20 mouse cellular contexts compared by ENCODE assay signal in the genomic region with DNA sequence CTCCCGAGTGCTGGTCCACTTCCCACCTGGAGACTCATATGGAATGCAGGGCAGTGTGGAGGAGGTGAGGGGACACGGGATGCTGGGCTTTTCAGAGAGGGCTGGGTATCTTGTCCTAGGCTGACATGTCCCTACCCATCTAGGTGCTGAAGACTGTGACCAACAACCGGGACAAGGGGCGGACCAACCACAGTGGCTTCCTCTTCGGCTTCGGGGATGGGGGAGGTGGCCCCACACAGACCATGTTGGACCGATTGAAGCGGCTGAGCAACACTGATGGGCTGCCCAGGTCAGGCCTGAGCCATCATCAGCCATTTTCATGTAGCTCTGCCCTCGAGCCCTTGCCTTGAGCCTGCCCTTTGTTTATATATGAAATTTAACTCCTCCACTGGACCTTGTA. TPM values are rescaled to one million over a fixed set of nuclear protein-coding genes. Genes with fewer than 3 reads are reported as not detected.
DNase-seq lines count a peak whose midpoint lies in the region; ATAC-seq lines count a peak whose summit lies in the region.
"Had no signal": no experiment of that assay in that cellular context is flagged by ENCODE, and none has a peak within 500 bp of the region (broad histone marks: within the 10 kb centered on the region; RNA-seq: fewer than 3 reads in every experiment).

No protein-coding gene starts in this region.

- no peak overlapping the region for H3K4me3 ChIP-seq in embryonic facial prominence, embryonic 13.5 days
- no peak overlapping the region for H3K4me3 ChIP-seq in embryonic facial prominence, embryonic 10.5 days
- H3K4me3 ChIP-seq in limb, embryonic 13.5 days: no peak overlapping the region
- H3K4me3 ChIP-seq in limb, embryonic 10.5 days: no peak overlapping the region
- H3K4me3 ChIP-seq: forebrain, embryonic 13.5 days; forebrain, embryonic 15.5 days had no signal

- DNase-seq in embryonic facial prominence, embryonic 10.5 days (ENCODE audit: low spot score): no peak
- peak; percentile 89 for DNase-seq in heart, adult 11 months
- no peak for DNase-seq in heart, postnatal 25 days (ENCODE audit: low spot score)
- DNase-seq in limb, embryonic 10.5 days (ENCODE audit: low spot score): no peak
- DNase-seq: adrenal gland, adult 8-10 months; B cell, adult 2 months; cerebellum, adult 11-12 months; cerebellum, adult 2 months; cerebellum, adult 9-10 months; cerebellum, postnatal 25 days; forebrain, postnatal 0 days had no signal

- no peak overlapping the region for H3K27ac ChIP-seq in embryonic facial prominence, embryonic 13.5 days
- H3K27ac ChIP-seq in embryonic facial prominence, embryonic 10.5 days (replicated peaks): no peak overlapping the region
- H3K27ac ChIP-seq in limb, embryonic 13.5 days: no peak overlapping the region
- H3K27ac ChIP-seq in limb, embryonic 10.5 days: no peak overlapping the region
- H3K27ac ChIP-seq: forebrain, embryonic 13.5 days; forebrain, embryonic 15.5 days had no signal

- WGBS in embryonic facial prominence, embryonic 13.5 days: 85% methylated on average over 9 of the region's 9 CpGs
- 91% methylated on average over 9 of the region's 9 CpGs for WGBS in embryonic facial prominence, embryonic 10.5 days
- 89% methylated on average over 9 of the region's 9 CpGs for WGBS in limb, embryonic 13.5 days
- WGBS in limb, embryonic 10.5 days: 90% methylated on average over 9 of the region's 9 CpGs

- intact Hi-C loops in heart, postnatal 25 days (cut with DNase I): no loop called here

- no peaks in the 10 kb centered on the region for H3K27me3 ChIP-seq in embryonic facial prominence, embryonic 13.5 days
- no peaks in the 10 kb centered on the region for H3K27me3 ChIP-seq in embryonic facial prominence, embryonic 10.5 days (replicated peaks; ENCODE audit: low read depth, poor library complexity, severe bottlenecking)
- H3K27me3 ChIP-seq in limb, embryonic 13.5 days: no peaks in the 10 kb centered on the region
- H3K27me3 ChIP-seq in limb, embryonic 10.5 days (ENCODE audit: low read depth, poor library complexity, severe bottlenecking): no peaks in the 10 kb centered on the region
- H3K27me3 ChIP-seq: CH12.LX; forebrain, embryonic 13.5 days; forebrain, embryonic 15.5 days; Patski had no signal

- H3K4me1 ChIP-seq in embryonic facial prominence, embryonic 13.5 days: no peaks in the 10 kb centered on the region
- no peaks in the 10 kb centered on the region for H3K4me1 ChIP-seq in embryonic facial prominence, embryonic 10.5 days
- no peaks in the 10 kb centered on the region for H3K4me1 ChIP-seq in limb, embryonic 13.5 days
- H3K4me1 ChIP-seq in limb, embryonic 10.5 days: no peaks in the 10 kb centered on the region
- H3K4me1 ChIP-seq: forebrain, embryonic 13.5 days; forebrain, embryonic 15.5 days had no signal

- 0 out of 2 replicates have a peak overlapping the region, but pooled peaks have one; percentile 23 for H3K9ac ChIP-seq in embryonic facial prominence, embryonic 13.5 days
- 0 out of 2 replicates have a peak overlapping the region, but pooled peaks have one; percentile 19 for H3K9ac ChIP-seq in limb, embryonic 13.5 days
- H3K9ac ChIP-seq: forebrain, embryonic 13.5 days; forebrain, embryonic 15.5 days; forebrain, postnatal 0 days had no signal

- no peaks in the 10 kb centered on the region for H3K9me3 ChIP-seq in embryonic facial prominence, embryonic 13.5 days
- H3K9me3 ChIP-seq in embryonic facial prominence, embryonic 10.5 days: no peaks in the 10 kb centered on the region
- no peaks in the 10 kb centered on the region for H3K9me3 ChIP-seq in limb, embryonic 13.5 days
- no peaks in the 10 kb centered on the region for H3K9me3 ChIP-seq in limb, embryonic 10.5 days (replicated peaks)
- H3K9me3 ChIP-seq: forebrain, embryonic 13.5 days; forebrain, embryonic 15.5 days; G1E had no signal

- ATAC-seq in embryonic facial prominence, embryonic 13.5 days (ENCODE audit: insufficient number of reproducible peaks, insufficient read depth, low FRiP score, low TSS enrichment, low read depth): peak; percentile 28; the same call in 1 of the 2 replicates
- no peak for ATAC-seq in limb, embryonic 13.5 days (ENCODE audit: low FRiP score, low read depth)
- ATAC-seq: activated CD4-positive, CD25-positive, alpha-beta regulatory T cell, adult 4 months; CD4-positive, CD25-positive, alpha-beta regulatory T cell, adult 4 months; forebrain, embryonic 13.5 days; forebrain, embryonic 15.5 days; forebrain, postnatal 0 days; Patski had no signal

- H3K4me2 ChIP-seq in embryonic facial prominence, embryonic 13.5 days: no peak overlapping the region
- H3K4me2 ChIP-seq in limb, embryonic 13.5 days (replicated peaks): no peak overlapping the region
- H3K4me2 ChIP-seq: forebrain, embryonic 13.5 days; forebrain, embryonic 15.5 days had no signal

- peaks cover 84% of the 10 kb centered on the region for H3K36me3 ChIP-seq in embryonic facial prominence, embryonic 13.5 days
- peaks cover 88% of the 10 kb centered on the region for H3K36me3 ChIP-seq in embryonic facial prominence, embryonic 10.5 days (replicated peaks)
- peaks cover 87% of the 10 kb centered on the region for H3K36me3 ChIP-seq in limb, embryonic 13.5 days
- H3K36me3 ChIP-seq in limb, embryonic 10.5 days: peaks cover 91% of the 10 kb centered on the region

RNA-seq across cellular contexts. Expression of gene Man2c1, which starts 7.3 kb away (rescaled TPM):
- 66.9 and 77.5 TPM in 2 replicates for polyA plus RNA-seq in embryonic facial prominence, embryonic 13.5 days (2015; fragmentation: Nextera tagmentation; extraction: Ambion mirVana)
- 62.1 and 67.9 TPM in 2 replicates for polyA plus RNA-seq in embryonic facial prominence, embryonic 10.5 days (2016; fragmentation: Nextera tagmentation; extraction: Ambion mirVana)
- total RNA-seq in heart, postnatal 25 days (2021): 10 to 100 TPM; 43.7 to 46.0 TPM
- polyA plus RNA-seq in limb, embryonic 13.5 days (2015; fragmentation: Nextera tagmentation; extraction: Ambion mirVana): 64.5 and 71.0 TPM in 2 replicates
- polyA plus RNA-seq in limb, embryonic 10.5 days (2016; fragmentation: Nextera tagmentation; extraction: Ambion mirVana): 62.2 and 72.1 TPM in 2 replicates

RNA-seq across cellular contexts. Expression of gene Neil1, which starts 10.3 kb away (rescaled TPM):
- 7.2 and 10.1 TPM in 2 replicates for polyA plus RNA-seq in embryonic facial prominence, embryonic 13.5 days (2015; fragmentation: Nextera tagmentation; extraction: Ambion mirVana)
- 5.7 and 5.8 TPM in 2 replicates for polyA plus RNA-seq in embryonic facial prominence, embryonic 10.5 days (2016; fragmentation: Nextera tagmentation; extraction: Ambion mirVana)
- total RNA-seq in heart, postnatal 25 days (2021): 1 to 10 TPM; 5.4 to 6.0 TPM
- 9.5 and 10.0 TPM in 2 replicates for polyA plus RNA-seq in limb, embryonic 13.5 days (2015; fragmentation: Nextera tagmentation; extraction: Ambion mirVana)
- polyA plus RNA-seq in limb, embryonic 10.5 days (2016; fragmentation: Nextera tagmentation; extraction: Ambion mirVana): 6.1 and 6.9 TPM in 2 replicates

RNA-seq across cellular contexts. Expression of gene Commd4, which starts 20.4 kb away (rescaled TPM):
- polyA plus RNA-seq in embryonic facial prominence, embryonic 13.5 days (2015; fragmentation: Nextera tagmentation; extraction: Ambion mirVana): 91.8 and 97.7 TPM in 2 replicates
- 99.9 and 105 TPM in 2 replicates for polyA plus RNA-seq in embryonic facial prominence, embryonic 10.5 days (2016; fragmentation: Nextera tagmentation; extraction: Ambion mirVana)
- 10 to 100 TPM; 26.4 to 28.8 TPM for total RNA-seq in heart, postnatal 25 days (2021)
- polyA plus RNA-seq in limb, embryonic 13.5 days (2015; fragmentation: Nextera tagmentation; extraction: Ambion mirVana): 91.5 and 99.2 TPM in 2 replicates
- 106 and 107 TPM in 2 replicates for polyA plus RNA-seq in limb, embryonic 10.5 days (2016; fragmentation: Nextera tagmentation; extraction: Ambion mirVana)
